Mouse (Mus musculus): ENCODE measurements at regions not wholly inside any gene's neighbourhood (a gene's known extent, or its start where the extent isn't known, plus 50 kb on each side); places are given as distances from the start of the nearest gene placed in this dataset.

DNA sequence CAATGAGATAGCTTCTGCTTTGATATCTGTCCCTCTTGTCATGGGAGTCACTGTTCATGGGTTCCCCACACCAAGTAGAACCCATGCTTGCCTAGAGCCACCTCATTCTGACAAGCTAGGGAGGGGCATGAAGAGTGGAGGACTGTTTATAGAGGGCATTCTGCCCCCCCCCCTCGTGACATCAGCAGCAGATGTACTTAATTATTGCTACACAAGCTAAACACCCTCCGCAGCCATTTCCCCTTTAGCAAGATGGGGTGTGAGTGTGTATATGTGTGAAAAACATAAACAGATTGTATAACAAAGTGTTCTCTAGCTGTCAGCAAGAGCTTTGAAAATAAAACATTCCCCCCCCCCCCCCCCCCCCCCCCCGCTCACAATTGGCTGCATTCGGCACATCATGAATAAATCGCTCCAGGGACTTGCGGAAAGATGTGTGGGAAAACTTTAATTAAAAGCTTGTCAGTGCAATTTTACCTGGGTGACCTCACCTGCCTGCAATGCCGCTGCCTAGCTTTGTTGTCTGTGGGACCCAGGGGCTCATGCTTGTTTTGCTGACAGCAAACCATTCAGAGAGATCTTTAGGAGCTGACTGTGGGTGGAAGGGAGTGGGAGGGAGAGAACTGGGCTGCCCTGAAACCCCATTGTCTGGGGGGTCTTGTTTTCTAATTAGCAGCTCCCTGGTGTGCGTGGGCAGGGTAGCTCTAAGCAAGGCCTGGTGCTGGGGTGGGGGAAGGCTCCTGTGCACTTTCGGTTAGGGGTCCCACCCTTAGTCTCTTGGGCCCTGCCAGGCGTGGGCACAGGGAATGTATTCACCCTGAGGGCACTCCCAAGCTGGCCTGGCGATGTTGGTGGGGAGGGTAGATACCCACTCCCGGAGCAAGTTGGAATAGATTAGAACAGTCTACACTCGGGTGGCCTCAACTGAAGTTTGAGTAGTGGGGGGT, 63.4 kb downstream of the Irx2 start:
- DNase-seq (ENCODE audit: low spot score in 2 of 2) = no peak

DNA sequence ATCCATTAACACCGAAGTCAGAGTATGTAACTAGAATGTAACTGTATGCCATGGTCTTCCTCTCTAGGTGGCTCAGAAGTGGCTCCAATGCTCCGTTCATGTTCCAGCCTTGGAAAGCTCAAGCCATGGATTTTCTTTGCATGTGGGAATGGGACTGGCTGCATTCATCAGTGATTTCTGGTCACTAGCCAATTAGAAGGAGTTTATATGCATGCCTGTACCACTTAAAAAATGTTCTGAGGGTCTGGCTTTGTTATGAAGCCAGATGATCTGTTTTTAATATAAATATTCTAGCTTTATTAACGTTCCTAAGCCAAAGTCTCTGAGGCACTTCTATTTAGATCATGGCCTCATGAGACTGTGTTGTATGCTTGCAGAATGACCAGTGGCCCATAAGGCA, 78.8 kb downstream of the Irx2 start:
- DNase-seq (ENCODE audit: low spot score in 2 of 2) = no peak

DNA sequence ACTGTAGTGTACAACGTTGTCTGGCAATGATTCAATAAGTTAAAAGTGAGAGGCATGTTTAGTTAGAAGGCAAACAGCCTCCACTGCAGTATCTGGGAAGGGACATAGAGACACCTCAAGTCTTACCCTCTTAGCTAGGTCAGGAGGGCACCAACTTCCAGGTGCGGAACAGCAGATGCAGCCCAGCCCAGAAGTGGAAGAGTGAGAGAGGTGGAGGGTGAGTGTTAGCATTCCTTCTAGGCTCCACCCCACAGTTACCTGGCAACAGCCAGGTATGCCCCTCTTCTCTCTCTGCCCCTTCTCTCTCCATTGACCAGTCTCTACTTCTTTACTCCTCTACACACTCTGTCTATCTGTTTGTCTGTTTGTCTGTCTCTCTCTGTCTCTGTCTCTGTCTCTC, 80.1 kb downstream of the Irx2 start:
- no peak for DNase-seq (ENCODE audit: low spot score in 2 of 2)

DNA sequence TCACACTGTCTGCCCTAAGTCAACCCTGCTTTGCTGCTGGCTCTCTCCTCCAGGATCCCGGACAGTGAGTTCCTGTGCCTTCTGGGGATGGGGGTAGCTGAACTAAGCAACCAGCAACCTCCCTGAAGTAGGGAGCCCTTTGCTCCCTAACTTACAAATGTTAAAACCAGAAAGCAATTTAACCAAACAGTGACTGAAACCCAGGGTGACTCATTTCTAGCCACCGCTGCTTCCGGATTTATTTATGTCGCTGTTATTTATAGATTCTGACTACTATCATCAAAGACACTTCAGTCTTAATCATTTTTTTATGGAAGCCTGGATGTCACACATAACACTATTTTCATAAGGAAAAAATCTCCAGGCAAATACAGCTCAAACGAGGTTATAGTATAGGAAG, 81.4 kb downstream of the Irx2 start:
- DNase-seq (ENCODE audit: low spot score in 2 of 2) = no peak

DNA sequence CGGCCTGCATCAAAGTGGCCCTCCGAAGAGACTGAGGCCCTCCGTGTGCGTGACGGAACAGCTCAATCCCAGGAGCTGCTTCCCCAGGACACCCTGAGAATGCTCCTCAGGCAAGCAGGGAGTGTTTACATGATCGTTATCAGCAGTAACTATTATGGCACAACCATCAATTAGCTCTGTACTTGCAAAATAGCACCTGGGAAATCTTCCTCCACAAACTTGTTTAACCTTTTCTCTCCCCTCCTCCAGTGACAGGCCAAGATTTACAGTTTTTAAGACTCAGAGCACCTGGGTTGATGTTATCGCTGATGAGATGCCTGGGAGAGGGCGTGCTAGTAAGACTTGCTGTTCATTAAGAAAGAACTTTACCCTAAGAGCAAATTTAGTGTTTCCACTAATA, 82.5 kb downstream of the Irx2 start:
- no peak for DNase-seq (ENCODE audit: low spot score in 2 of 2)

DNA sequence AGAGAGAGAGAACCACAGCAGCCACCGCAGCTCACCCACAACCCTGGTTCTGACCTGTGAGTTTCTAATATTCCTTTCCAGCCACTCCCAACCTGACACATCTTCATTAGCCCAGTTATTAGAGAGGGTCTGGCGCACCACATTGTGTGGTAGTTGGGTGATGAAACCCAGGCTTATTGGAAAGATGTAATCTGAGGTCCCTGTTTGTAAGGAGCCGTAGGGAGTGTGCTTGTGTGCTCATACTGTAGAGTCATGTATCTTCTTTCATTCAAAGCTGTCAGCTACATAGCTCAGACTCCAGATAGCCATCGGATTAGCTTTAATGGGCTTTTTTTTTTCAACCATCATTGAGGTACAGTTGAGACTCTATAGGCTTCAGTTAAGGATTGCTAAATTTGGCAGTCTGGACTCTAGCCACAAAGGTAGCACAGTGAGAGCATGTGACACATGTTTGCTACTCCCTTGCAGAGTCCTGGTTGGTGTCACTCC, 83.3 kb downstream of the Irx2 start:
- no peak for DNase-seq (ENCODE audit: low spot score in 2 of 2)

DNA sequence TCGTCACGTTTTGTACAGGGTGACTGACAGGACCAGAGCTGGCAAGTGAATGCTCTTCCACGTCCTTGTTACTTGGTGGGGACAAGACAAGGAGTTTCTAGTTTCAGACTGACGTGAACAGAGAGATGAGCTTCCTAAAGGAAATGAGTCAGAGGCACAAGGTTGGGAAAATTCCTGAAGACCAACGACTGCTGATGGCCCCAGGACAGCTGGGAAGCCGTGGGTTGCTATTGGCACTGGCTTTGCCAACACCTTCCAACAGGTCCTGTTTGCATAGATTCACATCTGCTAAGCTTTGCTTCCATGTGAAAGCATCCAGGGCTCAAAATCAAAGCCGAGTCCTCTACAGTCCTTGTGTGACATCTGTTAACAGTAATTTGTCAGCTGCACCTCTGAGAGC, 86.2 kb downstream of the Irx2 start:
- no peak for DNase-seq (ENCODE audit: low spot score in 2 of 2)

DNA sequence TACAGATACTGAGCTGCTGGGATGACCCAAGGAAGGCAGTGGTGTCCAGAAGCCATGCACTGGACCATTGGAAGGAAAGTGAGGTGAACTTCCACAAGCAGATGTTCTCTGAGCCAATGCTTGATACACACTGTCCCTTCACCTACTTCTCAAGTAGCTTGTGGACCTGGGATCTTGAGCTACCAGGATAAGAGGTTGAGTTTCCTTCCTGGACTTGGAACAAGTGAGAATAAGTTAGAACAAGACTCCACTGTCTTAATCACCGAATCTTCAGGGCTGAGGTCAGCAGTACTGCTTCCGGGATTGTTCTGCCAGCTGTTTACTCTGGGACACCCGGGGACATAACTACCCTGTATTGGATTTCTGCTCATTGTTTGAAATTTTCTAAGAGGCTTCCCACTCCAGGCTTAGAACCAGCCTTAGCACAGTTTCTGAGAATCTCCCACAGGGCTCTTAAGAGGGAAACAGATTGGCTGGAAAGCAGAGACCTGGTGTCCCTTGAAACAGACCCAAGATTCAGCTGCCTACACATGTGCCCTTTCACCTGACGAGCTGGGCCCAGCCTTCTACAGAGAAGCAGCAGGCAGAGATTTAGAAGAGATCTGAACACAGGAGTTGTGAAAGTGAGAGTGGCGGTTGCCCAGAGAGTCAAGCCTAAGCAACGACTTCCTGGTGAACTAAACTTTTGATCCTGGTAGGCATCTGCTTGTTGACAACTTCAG, 87.5 kb downstream of the Irx2 start:
- DNase-seq (ENCODE audit: low spot score in 2 of 2) = no peak

DNA sequence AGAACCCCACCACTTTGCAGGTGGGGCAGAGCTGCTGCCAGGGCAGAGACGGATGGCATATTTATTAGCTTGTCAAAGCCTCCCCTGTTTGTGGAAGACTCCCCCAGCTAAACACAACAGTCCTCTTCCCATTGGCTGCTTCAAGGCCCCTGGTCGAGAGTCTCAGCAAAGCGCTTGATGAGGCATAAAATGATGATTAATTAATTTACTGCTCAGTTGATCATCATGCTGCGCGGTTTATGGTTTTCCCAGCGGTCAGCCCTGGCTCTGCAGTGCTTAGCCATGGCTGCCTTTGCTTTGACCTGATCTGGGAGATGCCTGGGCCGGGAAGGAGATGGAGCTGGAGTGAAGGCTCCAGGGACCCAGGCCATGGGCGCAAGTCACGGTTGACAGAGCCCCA, 98.5 kb downstream of the Irx2 start:
- DNase-seq (ENCODE audit: low spot score in 2 of 2) = no peak

DNA sequence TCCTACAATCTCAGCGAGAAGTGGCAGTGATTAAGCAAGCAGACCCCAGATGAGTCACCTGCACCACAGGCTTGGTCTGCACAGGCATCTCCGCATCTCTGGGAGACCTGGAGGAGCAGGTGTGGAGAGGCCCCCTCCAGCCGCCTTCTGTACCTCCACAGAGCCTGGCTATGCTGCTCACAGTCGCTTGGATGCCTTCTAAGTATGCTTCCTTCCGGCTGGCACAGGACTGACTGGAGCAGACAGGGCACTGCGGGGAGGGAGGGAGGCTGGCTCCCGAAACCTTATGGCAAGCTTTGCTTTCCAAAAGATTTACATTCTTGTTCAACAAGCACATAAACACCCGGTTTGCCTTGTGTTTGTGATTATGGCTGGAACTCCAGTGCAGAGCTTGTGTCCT, 107.3 kb downstream of the Irx2 start:
- DNase-seq (ENCODE audit: low spot score in 2 of 2) = no peak

DNA sequence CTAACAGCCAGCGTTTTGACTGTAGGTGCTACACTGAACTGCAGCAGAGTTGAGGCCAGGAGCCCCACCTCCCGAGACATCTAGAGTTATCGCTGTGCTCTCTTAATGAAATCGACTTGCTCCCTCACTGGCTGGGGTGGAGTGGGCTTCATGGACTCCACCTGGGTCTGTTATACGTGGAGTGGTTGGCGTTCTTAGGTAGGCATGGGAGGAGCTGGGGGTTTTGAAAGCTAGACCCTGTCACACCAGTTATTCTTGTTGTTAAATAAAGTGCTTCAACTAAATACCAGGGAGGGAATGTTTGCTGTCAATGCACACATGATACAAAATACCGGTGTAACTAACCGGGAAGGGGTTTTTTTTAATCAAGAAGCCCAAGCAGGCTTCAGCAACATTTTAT, 108.4 kb downstream of the Irx2 start:
- DNase-seq (ENCODE audit: low spot score in 2 of 2) = no peak

DNA sequence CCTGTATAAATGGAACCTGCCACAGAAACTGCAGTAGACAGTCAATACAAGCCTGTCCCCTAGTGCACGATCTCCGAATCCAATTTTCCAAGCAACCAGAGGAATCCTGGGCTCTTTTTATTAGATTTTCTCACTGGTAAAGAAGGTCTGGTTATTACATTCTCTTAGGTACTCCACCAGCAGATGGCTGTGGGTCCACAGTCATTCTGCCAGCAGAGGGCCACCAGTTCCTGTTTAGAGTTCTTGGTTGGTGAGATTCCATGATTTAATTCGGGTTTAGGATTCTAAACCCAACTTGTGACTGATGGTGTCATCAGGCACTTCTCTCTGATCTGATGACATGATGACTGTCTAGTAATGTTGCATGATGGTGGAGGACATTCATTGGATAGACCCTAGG, 118.6 kb downstream of the Irx2 start:
- no peak for DNase-seq (ENCODE audit: low spot score in 2 of 2)

DNA sequence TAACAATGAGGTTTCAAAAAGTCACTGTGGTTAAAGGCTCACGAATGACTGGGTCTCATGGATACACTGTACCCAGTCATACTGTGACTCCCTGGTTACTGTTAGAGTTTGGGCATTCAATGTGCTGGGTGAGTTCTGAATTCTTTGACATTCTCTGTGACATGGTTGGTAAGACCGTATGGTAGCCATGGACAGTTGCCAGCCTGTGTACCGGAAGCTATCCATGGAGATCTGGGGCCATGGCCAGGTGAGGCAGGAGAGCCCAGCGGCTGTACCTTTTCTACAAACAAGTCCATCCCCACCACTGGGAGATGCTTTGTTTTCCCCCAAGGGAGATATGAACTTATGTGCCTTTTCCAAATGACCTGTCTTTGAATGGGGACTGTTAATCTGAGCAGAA, 126.4 kb downstream of the Irx2 start:
- DNase-seq (ENCODE audit: low spot score in 2 of 2) = no peak

DNA sequence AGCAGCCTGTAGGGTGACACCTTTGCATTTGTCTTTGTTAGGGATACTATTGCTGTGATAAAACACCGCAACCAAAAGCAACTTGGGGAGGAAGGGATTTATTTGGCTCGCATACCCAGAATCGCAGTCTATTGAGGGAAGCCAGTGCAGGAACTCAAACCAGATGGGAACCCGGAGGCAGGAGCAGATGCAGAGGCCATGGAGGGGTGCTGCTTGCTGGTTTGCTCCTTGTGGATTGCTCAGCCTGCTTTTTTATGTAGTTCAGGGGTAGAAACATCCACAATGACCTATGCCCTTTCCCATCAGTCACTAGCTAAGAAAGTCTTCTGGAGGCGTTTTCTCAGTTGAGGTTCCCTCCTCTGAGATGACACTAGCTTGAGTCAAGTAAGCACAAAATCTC, 133.9 kb downstream of the Irx2 start:
- DNase-seq (ENCODE audit: low spot score in 2 of 2) = no peak

DNA sequence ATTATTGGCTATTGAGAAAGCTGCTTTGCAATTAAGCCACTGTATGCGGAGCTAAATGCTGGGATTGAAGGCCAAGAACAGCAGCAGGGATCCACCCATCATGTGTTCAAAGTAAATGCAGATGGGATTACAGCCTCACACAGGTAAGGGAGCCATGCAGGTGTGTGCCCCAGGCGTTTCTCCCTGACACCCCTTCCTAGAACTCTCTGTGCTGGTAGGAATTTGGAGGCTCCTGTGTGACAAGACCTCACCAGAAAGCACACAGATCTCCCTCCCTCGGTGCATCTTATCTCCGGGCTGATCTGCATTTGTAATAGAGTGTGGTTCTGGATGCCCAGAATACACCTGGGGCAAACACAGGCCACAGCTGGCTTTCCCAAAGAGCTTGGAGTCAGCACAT, 134.7 kb downstream of the Irx2 start:
- no peak for DNase-seq (ENCODE audit: low spot score in 2 of 2)

DNA sequence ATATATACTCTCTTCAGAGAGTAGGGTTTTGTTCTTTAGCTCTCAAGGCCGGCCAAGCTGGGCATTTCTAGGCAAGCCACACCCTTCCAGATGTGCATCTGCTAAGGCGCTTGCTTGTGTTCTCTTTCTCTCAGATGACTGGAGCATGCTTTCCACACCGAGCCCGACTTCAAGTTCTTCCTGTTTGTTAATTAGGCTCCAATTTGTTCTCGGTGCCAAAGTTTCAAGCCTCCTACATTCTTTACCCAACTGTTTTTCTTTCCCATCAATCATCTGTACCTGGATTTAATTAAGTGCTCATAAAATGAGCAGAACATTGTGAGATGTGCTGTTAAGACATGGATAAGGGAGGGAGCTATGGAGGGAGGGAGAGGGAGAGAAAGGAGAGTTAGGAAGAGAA, 138.7 kb downstream of the Irx2 start:
- no peak for DNase-seq (ENCODE audit: low spot score in 2 of 2)

DNA sequence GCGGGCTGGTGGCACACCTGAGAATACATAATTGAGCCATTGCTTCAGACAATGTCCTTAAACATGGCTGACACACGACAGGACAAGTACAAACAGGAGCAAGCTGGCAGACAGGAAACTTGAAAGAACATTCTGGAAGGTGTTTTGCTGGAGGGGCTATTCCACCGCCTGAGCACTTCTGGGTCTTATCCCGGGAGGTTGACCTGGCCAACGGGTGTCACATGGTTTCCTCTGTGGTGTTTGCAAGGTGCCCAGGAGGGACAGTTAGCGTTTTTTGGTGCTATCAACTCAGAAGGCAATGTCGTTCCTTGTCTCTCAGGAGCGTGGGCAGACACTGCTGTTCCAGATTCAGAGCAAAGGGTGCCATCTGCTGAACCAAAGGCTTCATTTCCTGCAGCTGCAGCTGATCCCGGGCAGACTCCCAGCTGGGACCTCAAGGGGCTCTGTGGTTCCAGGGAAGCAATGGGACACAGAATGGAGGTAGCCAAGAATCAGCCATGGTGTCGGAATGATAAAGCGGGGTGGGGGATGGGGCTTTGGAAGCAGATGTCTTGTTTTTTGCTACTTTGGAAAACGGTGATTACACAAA, 140.5 kb downstream of the Irx2 start:
- no peak for DNase-seq (ENCODE audit: low spot score in 2 of 2)

DNA sequence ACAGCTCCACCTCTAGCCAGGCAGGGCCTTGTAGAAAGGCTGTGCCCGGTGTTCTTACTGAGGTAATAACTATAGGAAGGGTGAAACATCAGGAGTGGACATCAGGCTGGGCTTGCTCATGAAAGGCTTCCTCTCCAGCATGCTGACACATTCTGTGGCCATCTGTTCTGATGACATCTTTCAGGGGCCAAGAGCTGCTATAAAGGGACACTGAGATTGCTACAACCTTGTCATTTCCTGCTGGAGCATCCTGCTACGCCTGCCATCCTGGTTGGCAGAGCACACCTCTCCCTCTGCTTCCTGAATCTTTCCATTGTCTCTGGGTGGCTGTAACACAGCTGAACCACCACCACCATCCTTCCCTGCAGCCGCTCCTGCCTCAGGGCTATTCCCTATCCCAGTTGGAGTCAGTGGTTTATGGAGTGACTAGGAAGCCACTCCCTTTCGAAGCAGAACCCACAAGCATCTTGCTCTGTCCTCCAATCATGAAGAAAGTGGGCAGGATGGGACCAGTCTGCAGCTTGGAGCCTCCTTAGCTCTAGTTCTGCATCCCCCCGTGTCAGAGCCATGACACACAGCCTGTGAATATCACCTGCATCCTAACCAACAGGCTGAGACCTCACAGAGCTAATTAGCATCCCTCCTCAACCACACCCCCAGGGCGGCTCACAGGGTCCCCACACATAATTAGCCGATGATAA, 154.6 kb downstream of the Irx2 start:
- no peak for DNase-seq (ENCODE audit: low spot score in 2 of 2)

DNA sequence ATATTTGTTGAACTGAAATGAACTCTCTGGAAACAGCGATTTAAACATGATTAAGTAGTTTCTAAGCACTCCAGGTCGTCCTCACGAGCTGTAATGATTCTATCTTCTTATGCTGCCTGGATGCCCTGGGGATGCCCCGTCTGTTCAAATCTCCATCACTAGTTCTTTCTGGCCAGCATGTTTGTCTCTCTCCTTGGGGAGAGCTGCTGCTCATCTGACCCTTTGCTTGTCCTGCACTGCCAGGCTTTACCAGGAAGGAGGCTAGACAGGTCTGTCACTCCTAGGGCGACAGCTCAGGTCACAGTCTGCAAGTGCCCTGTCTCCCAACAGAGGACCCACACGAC, 155.1 kb downstream of the Irx2 start:
- DNase-seq (ENCODE audit: low spot score in 2 of 2) = no peak

DNA sequence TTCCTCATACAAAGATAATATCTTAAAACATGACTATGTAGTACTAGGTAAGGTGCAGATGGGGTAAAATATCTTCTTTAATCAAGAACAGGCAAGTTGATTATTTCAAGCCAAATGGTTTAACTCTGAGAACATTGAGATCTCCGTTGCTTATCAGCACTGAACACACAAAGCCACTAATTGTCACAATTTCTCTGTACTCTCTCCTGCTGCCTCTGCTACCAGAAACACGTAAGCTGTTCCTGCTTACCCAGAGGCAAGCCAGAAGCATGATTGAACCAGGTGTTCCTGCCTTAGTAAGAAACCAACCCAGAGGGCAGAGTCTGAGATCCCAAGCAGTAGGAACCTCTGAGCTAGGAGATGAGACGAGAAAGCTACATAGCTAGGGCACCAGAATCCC, 164.1 kb downstream of the Irx2 start:
- no peak for DNase-seq (ENCODE audit: low spot score in 2 of 2)

DNA sequence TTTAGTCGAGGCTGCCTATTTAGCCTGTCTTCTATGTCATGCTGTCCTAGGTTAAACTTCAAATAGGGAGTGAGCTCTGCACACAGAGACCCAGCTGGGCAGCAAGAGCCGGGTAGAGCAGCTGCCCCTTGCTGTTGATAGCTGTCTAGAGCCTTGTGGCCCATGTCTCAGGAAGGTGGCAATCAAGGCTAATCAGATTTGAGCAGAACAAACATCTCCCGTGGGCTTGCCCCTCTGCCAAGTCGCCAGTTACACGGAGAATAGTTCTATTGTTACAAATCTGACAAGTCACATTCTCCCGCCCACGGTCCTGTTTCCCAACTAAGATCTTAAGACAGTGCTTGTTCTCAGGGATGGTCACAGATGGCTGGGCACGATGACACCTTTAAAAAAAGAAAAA, 171.4 kb downstream of the Irx2 start:
- DNase-seq (ENCODE audit: low spot score in 2 of 2) = no peak

DNA sequence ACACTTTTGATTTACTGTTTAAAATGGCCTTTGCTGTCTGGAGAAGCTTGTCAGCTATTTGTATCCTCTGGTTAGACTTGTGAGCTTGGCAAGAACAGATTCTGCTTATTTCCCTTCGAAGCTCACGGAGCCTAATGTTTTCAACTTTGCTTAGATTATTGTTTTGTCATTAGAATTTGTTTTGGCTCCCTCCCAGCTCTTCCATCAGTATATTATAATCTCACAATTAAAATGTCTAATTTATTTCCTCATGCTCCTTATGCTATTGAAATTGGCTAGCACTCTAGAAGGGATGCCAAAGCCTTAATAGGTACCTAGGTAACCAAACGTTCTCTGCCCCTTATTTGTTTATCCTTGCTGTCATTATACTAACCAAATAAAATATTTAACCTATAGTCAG, 171.9 kb downstream of the Irx2 start:
- no peak for DNase-seq (ENCODE audit: low spot score in 2 of 2)

All from spleen, postnatal 14 days (tissue).